Mouse (Mus musculus) lung, adult 2 months (tissue): ENCODE data around the gene Ppm1k.

Experiments
- CTCF ChIP-seq: fragments of 200-500 bp; IDR thresholded peaks from 2 replicates; pipeline ENCODE4 v1.5.1; 2011; ENCODE audit warnings: mild to moderate bottlenecking, low read length, control low read depth; ENCODE audit not compliant: insufficient read depth
- POLR2A ChIP-seq: fragments of 200-500 bp; IDR thresholded peaks from 2 replicates; pipeline ENCODE4 v1.6.1; 2011; ENCODE audit warnings: low read depth, mild to moderate bottlenecking, control low read depth, low read length, borderline replicate concordance; ENCODE audit errors: extremely low read depth

DNA sequence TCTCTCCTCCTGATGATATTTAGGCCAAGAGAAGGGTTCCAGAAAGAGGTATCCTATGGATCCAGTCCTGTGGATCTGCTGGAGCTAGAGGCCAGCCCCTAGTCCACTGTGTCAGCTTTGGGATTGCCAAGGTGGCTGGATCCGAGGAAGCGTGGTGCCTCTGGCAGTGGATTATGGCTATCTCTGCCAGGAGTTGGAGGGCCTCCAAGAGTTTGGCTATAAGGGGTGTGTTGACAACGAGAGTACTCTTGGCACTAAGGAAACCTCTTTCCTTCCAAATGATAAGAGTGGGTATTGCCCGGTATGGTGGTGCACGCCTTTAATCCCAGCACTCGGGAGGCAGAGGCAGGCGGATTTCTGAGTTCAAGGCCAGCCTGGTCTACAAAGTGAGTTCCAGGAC lies 30.2 kb upstream of the Ppm1k start:
- TF ChIP-seq CTCF, result no peak
- TF ChIP-seq POLR2A, result no peak
